Mouse (Mus musculus): Measurements from ENCODE around the gene Gm33815. TPM values are rescaled to one million over a fixed set of nuclear protein-coding genes. Genes with fewer than 3 reads are reported as not detected.
"Not testable (repeated sequence)": the region's sequence is repeated elsewhere in the genome, so short reads cannot be mapped to it uniquely, and the experiment has no call there.

Gm33815 gene
- not detected in 2 replicates for polyA plus RNA-seq (2015; fragmentation: Nextera tagmentation; extraction: Ambion mirVana)

DNA sequence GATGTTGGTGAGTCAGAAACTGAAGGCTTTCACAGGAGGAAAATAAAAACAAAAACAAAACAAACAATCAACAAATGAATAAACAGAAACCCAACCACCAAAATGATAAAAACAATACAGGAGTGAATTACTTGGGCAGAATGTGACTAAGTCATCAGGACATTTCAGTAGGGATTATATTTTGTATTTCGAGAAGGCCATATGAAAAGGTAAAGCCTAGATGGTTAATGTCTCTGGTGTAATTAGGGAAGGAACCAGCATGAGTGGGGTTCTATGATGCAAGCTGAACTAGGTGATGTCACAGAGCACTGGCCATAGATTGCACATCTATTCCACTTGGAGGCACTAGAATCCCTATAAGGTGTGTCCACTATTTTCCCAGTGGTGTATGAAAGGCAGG is at the start of gene Gm33815:
Gene Gm33815 (plus strand): TSS at position 301 of the 400 bp plus-strand sequence.
- no CpG with 5 or more reads among the region's 1 CpGs for WGBS
- H3K27me3 ChIP-seq (replicated peaks; ENCODE audit: control insufficient read depth, insufficient read depth, low read length); ATAC-seq; H3K9me3 ChIP-seq (ENCODE audit: control insufficient read depth, low read length); H3K36me3 ChIP-seq (ENCODE audit: control insufficient read depth, insufficient read depth); H3K4me2 ChIP-seq (ENCODE audit: low read length); H3K4me1 ChIP-seq (replicated peaks; ENCODE audit: control insufficient read depth, insufficient read depth, low read length); H3K27ac ChIP-seq (ENCODE audit: low read length); H3K9ac ChIP-seq (replicated peaks; ENCODE audit: low read depth, low read length); H3K4me3 ChIP-seq (replicated peaks; ENCODE audit: low read length): not testable (repeated sequence)

Measured in forebrain, embryonic 16.5 days (tissue).